Mouse (Mus musculus) Muller cell, postnatal 12 days (primary cell): ENCODE data around the gene Serhl.

ENCODE experiments used
- DNase-seq: peaks from one replicate; pipeline ENCODE4 v3.0.0-alpha.2; 2015; ENCODE audit errors: inconsistent ontology term

Gene Serhl

DNA sequence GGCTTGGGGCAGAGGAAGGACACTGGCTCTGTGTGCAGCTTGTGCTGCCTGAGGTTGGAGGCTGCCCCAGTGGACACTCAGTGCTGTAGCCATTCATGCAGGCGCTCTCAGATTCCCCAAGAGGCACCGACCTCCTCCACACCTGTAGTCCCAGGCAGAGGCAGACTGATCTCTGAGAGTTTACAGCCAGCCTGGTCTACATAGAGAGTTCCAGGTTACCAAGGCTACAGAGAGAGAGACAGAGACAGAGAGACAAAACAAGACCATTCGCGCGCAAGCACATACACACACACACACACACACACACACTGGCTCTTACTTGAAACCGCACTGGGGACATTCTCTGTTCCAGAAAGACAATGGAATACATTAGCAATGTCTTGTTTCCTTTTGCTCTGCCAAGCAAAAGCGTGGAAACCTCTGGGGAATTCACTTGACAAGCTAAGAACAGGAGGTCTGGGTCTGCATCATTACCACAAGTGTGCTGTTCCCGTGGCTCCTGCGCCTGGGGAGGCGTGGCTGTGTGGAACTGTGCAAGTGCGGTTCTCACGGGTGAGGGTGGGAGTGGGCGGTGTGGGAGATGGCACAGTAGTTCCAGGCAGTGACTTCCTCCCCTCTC lies 5.2 kb upstream of the Serhl start:
- no peak for DNase-seq

DNA sequence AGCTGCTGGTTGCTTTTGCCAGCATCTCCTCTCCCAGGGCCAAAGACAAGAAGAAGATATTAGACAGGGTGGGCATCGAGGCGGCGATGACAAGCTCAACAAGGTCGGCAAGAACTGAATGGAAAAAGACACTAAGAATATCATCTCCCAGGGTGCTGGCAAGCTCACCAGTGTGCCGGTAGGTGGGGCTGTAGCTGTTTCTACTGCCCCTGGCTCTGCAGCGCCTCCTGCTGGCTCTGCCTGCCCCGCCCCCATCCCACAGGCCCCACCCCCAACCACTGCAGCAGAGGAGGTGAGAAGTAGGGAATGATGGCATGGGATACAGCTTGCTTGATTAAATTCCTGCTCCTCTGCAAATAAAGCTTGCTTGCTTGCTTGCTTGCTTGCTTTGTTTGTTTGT lies 3.4 kb upstream of the Serhl start:
- no peak for DNase-seq

DNA sequence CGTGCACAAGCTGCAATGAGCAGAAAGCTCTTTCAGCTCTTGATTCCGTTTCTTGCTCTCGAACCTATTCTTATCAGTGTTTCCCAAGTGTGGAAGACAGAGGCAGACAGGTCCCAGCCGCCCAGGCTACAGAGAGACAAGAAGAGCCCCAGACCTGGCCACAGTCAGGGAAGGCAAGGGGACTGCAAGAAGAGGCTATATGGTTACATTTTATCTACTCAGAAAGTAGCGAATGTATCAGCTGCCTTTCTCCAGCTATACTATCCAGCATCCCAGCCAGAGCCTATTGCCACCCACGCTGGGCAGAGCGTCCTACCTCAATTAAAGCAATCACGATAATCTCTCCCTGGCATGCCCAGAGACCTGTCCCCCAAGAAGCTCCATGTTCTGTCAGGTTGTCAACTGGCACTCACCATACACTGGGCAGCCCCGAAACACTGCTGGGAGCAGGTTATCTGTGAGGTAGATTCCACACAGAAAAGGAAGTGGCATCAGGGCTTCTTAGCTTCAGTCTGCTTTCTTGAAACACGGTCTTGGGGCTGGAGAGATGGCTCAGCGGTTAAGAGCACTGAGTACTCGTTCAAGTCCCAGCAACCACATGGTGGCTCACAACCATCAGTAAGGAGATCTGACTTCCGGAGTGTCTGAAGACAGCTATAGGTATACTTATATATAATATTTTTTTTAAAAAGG lies 2.5 kb upstream of the Serhl start:
- no peak for DNase-seq

- no peak for DNase-seq
Observed at GRCm38 (mm10) chr15:83088495-83089428, 544 bp upstream of the Serhl start.

DNA sequence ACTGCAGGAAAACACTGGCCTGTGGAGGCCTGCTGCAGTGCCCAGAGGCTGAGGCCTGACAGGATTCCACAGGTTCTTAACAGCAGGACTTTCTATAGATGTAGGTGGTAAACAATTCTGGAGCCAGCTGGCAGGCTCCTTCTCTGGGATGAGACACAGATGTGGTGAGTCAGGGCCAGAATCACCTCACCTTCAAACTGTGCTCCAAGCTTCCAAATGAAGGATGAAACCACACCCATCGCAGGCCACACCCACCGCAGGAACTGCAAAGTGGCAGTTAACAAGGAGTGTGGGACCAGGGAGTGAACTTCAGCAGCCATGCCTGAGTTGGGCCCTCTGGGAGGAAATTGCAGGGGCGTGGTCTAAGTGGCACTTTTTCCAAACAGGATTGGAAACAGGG lies 1.6 kb downstream of the Serhl start:
- DNase-seq = no peak

DNA sequence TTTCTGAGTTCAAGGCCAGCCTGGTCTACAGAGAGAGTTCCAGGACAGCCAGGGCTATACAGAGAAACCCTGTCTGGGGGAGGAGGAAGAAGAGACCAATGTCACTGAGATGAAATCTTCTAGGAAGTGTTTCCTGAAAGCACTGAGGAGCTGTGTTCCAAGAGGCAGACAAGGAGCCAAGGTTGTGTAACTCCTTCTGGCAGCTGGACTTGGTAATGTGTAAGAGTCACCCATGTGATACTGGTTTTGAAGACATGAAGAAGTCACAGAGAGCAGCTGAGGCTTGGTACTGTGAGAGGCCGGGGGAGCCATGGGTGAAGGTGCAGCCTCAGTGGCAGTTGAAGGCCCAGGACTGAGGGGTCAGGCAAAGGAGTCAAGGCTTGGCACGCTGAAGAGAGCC lies 4.4 kb downstream of the Serhl start:
- DNase-seq = no peak

DNA sequence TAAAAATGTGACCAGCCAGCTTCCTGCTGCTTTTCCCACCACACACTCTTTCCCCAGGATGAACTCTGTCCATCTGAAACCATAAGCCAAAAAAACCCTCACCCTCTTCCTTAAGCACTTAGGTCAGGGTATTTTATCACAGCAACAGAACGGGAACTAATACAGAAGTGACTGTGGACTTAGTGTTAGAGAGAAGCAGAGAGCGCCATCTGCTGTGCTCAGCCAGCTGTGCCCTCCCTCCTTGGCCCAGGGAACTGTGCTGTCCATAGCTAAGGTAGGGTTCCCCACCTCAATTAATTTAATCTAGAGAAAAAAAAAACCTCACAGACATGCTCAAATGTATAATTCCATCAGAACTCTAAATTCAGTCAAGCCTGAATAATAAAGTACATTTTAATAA lies 6.6 kb downstream of the Serhl start:
- no peak for DNase-seq

DNA sequence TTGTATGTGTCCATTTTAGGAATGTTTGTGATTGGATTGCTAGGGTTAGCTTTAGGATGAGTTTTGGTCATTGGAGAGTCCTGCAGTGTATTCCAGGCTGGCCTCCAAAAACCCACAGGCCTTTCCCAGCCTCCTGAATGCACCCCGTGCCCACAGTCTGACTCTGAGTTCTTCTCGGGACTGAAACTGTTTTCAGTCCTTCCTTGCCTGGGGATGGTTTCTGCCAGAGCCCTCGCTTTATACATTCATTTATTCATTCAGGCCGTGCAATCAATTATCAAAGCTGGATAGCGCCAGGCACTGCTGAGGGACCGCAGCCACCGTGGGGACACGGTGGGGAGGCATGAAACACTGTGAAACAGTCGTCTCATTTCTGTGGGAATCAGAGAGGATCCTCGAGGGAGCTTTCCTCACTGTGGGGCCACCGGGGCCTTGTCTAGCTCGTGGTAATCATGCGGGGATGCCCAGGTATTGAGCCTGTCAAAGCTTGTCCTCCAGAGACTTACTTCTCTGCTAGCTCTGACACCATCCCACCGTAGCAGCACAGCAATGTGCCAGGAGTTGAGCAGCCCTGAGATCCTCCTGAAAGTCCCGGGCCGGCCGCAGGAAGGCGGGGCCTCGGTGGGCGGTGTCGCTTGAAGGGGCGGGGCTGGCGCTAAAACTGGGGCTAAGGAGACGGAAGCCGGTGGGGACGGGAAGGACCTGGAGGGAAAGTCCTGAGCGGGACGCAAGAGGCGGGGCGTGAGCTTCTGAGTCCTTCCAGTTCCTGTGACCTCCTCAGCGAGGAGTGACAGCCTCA lies 10.4 kb downstream of the Serhl start:
- DNase-seq = peak; percentile 96

DNA sequence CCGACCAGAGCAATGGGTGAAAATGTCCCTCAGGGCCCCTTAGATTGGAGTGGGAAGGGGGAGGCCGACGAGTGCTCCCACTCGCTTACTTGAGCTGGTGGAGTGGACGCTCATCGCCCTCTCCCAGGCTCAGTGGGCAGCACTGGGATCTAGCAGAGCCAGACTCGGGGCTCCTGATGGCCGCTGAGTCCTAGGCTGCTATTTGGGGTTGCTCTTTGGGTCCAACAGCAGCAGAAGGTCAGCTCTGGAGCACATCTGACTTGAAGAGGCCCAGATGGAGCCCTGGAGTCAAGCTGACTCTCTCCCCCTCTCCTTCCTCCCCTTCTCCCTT lies 11.0 kb downstream of the Serhl start:
- DNase-seq = no peak

- DNase-seq = no peak
Observed at GRCm38 (mm10) chr15:83103111-83103510, 13.8 kb downstream of the Serhl start.

DNA sequence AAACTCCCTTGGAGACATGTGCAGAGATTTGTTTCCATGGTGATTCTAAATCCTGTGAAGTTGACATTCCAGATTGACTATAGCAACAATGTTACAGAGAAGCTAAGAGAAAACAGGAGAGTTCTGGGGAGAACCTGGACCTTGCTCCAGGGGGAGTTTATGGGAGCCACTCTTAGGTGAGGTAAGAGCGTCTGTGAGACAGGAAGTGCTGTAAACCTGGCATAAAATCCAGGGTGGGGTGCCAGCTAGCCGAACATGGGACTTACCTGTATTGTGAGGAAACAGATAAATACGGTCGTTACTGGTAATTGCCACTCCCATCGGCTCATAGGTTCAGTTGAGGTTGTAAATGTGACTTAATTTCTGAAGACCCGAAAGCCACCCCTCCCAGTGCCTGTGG lies 17.1 kb downstream of the Serhl start:
- no peak for DNase-seq

DNA sequence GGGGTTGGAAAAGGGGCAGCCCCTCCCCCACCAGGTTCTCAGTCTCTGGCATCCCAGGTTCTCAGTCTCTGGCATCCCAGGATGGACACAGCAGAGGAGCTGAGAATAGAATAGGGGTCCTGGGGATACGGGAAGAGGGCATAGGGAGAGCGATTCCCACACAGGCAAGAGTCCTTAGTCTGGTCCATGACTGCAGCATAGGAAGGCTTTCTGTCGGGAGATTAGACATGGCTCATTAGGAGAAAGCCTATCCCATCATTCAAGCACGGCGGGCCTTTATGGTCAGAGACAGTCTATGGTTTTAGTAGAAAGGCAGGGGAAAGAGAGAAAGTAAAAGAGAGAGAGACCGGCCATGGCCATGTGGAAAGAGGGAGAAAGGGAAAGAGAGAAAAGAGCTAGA lies 18.5 kb downstream of the Serhl start:
- DNase-seq = no peak

GRCm38 (mm10) chr15:83111290-83111689 lies 22.0 kb downstream of the Serhl start:
- DNase-seq = no peak

DNA sequence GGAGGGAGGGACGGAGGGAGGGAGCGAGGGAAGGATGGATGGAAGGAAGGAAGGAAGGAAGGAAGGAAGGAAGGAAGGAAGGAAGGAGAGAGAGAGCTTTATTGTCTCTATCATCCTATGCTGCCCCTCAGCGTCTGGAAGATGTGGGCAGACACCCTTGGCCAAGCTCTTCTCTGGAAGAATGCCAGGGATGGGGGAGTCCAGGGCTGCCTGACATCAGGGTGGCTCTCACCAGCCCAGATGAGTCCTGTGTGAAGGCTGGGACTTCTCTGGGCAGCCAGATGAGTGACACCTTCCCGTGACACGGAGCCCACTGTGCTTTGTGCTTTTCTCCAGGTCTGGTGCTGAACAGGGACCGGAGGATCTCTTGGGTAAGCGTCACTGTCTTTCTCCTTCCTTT lies 22.6 kb downstream of the Serhl start:
- no peak for DNase-seq

DNA sequence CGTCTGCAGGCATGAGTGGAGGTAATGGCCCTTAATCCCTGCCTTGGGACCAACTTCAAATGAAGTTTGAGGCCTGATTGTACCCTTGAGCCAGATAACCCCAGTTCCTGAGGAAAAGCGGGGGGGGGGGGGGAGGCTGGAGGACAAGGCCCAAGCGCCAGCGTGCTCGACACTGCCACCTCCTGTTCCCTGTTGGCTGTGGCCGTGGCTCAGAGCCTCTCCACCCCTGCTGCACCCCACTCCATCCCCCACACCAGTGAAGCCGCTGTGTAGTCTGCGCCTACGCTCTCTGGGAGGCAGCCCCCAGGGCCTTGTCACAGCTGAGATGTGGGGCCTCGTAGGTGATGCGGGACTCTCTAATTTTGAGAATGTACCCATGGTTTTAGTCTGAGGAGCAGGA lies 23.6 kb downstream of the Serhl start:
- DNase-seq = peak; percentile 66

GRCm38 (mm10) chr15:83114106-83114505 lies 24.8 kb downstream of the Serhl start:
- DNase-seq = no peak

- DNase-seq = no peak
Observed at GRCm38 (mm10) chr15:83115071-83115470, 25.8 kb downstream of the Serhl start.

- DNase-seq = peak; percentile 80
Observed at GRCm38 (mm10) chr15:83118360-83118759, 29.1 kb downstream of the Serhl start.

GRCm38 (mm10) chr15:83121709-83122565 lies 32.6 kb downstream of the Serhl start:
- DNase-seq = peak; percentile 83

DNA sequence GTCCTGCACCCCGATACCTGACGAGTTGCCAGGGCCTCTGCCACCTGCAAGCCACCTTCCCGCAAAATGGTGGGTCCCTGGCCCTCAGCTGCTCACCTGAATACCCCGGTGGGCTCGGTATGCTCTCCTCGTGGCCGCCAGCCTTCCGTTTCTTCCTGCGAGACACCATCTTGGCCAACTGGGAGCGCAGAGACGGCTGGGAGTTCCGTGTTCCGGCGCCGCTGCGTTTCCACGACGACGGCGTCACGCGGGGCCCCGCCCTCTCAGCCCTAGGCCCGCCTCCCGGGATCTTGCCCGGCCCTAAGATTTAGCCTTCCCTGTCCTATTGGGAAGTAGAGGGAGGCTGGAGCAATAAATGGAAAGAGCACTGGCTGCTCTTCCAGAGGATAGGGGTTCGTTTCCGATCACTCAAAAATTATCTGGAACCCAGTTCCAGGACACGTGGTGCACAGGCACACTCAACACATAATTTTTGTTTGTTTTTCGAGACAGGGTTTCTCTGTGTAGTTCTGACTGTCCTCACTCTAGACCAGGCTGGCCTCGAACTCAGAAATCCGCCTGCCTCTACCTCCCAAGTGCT lies 33.4 kb downstream of the Serhl start, which contains the start of gene Rrp7a:
Gene Rrp7a, minus strand, starts transcription at position 236 of the 580 bp plus-strand sequence.
- peak; percentile 92 for DNase-seq

DNA sequence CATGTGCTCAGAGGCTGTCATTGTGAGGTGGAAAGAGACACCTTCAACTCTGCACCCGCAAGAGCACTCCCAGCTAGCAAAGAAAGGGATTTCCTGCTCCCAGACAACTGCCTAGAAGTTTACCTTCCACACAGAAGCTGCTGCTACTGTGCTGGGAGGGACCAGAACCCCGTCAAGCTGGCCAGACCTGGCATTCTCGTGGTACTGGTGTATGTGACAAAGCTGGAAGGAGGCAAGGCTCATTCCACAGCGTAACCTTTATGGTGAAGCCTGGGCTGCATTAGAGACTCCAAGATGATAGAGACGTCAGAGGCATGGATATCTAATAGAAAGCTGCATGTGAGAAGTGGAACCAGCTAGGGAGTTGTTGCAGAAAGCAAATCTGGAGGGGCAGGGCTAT lies 35.3 kb downstream of the Serhl start:
- no peak for DNase-seq
